In the genomic region with DNA sequence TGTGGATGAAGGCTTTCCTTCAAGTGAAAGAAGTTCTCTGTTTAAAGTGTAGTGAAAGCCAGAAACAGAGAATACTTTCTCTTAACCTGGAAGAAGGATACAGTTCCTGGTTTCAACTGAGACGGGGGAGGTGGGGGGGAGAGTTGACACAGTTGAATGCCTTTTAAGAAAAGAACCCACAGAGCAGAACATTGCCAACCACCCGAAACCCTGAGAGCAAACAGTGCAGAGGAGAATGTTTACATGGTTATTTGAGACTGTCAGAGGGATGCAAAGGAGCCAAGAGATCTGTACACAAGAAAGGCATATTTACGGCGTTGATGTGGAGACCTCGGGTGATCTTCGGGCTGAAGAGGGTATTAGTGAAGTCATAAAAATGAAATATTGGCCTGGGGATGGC, we compare ENCODE assay signal across 15 mouse cellular contexts.
DNase-seq lines count a peak whose midpoint lies in the region; ATAC-seq lines count a peak whose summit lies in the region.
"Had no signal": no experiment of that assay in that cellular context is flagged by ENCODE, and none has a peak within 500 bp of the region (broad histone marks: within the 10 kb centered on the region; RNA-seq: fewer than 3 reads in every experiment).

No protein-coding gene starts in this region.

- no peaks in the 10 kb centered on the region for H3K27me3 ChIP-seq in kidney, embryonic 16.5 days (ENCODE audit: insufficient read depth, low read length)
- H3K27me3 ChIP-seq: liver, embryonic 12.5 days; megakaryocyte, embryonic 14.5 days had no signal

- H3K36me3 ChIP-seq in kidney, embryonic 16.5 days (ENCODE audit: insufficient read depth, low read length): 0 out of 2 replicates have a peak, but pooled peaks cover 2% of the 10 kb centered on the region

- no peak for DNase-seq in kidney, adult 18-20 months
- DNase-seq in A20 (ENCODE audit: low read depth, low spot score): peak; percentile 24
- DNase-seq in Muller cell, postnatal 12 days (ENCODE audit: inconsistent ontology term): peak; percentile 65
- DNase-seq in kidney, postnatal 36 days: peak; percentile 37 to 47
- no peak for DNase-seq in heart, postnatal 4 days
- DNase-seq: adrenal gland, postnatal 10 days; heart, adult 11 months; heart, postnatal 10 days; right cerebral cortex, adult 18-20 months; thymus, adult 2 months had no signal

- H3K4me3 ChIP-seq in kidney, embryonic 16.5 days (ENCODE audit: low read length): no peak overlapping the region
- H3K4me3 ChIP-seq: forebrain, embryonic 10.5 days; liver, embryonic 12.5 days; megakaryocyte, embryonic 14.5 days had no signal

- peaks cover 44% of the 10 kb centered on the region for H3K4me1 ChIP-seq in kidney, embryonic 16.5 days (ENCODE audit: insufficient read depth, low read length)
- H3K4me1 ChIP-seq: liver, embryonic 12.5 days had no signal

- H3K27ac ChIP-seq in kidney, embryonic 16.5 days (ENCODE audit: low read length): peak overlapping the region; percentile 90
- H3K27ac ChIP-seq: forebrain, embryonic 10.5 days; liver, embryonic 12.5 days had no signal

- ATAC-seq in kidney, embryonic 16.5 days (ENCODE audit: low FRiP score, low TSS enrichment): peak; percentile 88
- ATAC-seq in erythroid progenitor cell, adult 5-6 weeks (replicated peaks; ENCODE audit: low FRiP score, poor library complexity, severe bottlenecking): no peak
- ATAC-seq: liver, embryonic 12.5 days had no signal

- H3K9me3 ChIP-seq in kidney, embryonic 16.5 days (ENCODE audit: low read length): no peaks in the 10 kb centered on the region
- H3K9me3 ChIP-seq: forebrain, embryonic 10.5 days; liver, embryonic 12.5 days; megakaryocyte, embryonic 14.5 days had no signal

- 0 out of 2 replicates have a peak overlapping the region, but pooled peaks have one; percentile 44 for H3K9ac ChIP-seq in kidney, embryonic 16.5 days (replicated peaks; ENCODE audit: low read length)
- H3K9ac ChIP-seq: liver, embryonic 12.5 days had no signal

- peak overlapping the region; percentile 23; the same call in 1 of the 2 replicates for H3K4me2 ChIP-seq in kidney, embryonic 16.5 days (replicated peaks; ENCODE audit: low read depth, low read length)
- H3K4me2 ChIP-seq: liver, embryonic 12.5 days had no signal

- 12% methylated on average over 6 of the region's 6 CpGs for WGBS in kidney, embryonic 16.5 days

Comparison
In these comparisons a context has a peak if more than half of its experiments do, and no peak if none do; other contexts are left out.
1. DNase-seq: peak in A20 (single experiment), Muller cell, postnatal 12 days (single experiment) and kidney, postnatal 36 days (2 of 2); none in kidney, adult 18-20 months (single experiment) and heart, postnatal 4 days (single experiment).